Mouse (Mus musculus) kidney, adult 2 months (tissue): Measurements from ENCODE around the gene Coro1c.

Experiments used
- CTCF ChIP-seq: fragments of 200-500 bp; conservative IDR thresholded peaks from 2 replicates; pipeline ENCODE4 v1.5.1; 2011; ENCODE audit warnings: low read depth, mild to moderate bottlenecking, control low read depth, low read length, moderate library complexity, mixed read lengths; ENCODE audit not compliant: insufficient read depth, insufficient read length
- POLR2A ChIP-seq: fragments of 200-500 bp; IDR thresholded peaks from one replicate; pipeline ENCODE4 v1.6.1; 2011; ENCODE audit warnings: low read depth, low read length, control low read depth

DNA sequence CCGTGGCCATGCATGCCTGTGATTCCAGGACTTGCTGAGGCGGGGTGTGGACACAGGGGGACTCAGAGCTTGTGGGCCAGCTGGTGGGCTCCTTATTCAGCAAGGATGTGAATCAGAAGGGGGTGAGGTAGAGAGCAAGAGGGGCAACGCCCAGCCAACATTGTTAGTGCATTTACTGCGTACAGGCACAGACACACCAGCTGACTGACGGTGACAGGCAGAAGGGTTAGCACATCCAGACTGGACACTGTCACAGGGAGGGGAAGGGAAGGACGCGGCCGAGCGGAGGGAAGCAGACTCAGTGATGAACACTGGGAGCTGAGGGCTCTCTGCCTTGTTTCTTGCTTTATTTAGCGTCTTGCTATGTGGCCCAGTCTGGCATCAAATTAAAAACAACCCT, 55.0 kb downstream of the Coro1c start:
- TF ChIP-seq CTCF (no peak), POLR2A (no peak)
